Mouse (Mus musculus) stomach, embryonic 16.5 days (tissue): Measurements from ENCODE around the gene Ppp5c. TPM values are rescaled to one million over a fixed set of nuclear protein-coding genes. Genes with fewer than 3 reads are reported as not detected.

Source experiments
- ATAC-seq: fragments of 200-750 bp; cut with Nextera tagmentation; 2 replicates; pipeline ENCODE4 v1.8.0; 2017; ENCODE audit warnings: moderate number of reproducible peaks, moderate TSS enrichment; ENCODE audit not compliant: insufficient read depth, low FRiP score
- H3K27ac ChIP-seq: fragments of 300-500 bp; sonication (generic); 2 replicates; pipeline ENCODE4 v1.5.1; 2014; ENCODE audit warnings: low read length
- H3K27me3 ChIP-seq: fragments of 300-500 bp; sonication (generic); 2 replicates; pipeline ENCODE4 v1.6.1; 2014; ENCODE audit warnings: low read length, control low read depth, mixed read lengths; ENCODE audit not compliant: control insufficient read depth, insufficient read depth
- H3K36me3 ChIP-seq: fragments of 300-500 bp; sonication (generic); 2 replicates; pipeline ENCODE4 v1.6.1; 2014; ENCODE audit warnings: low read length; ENCODE audit not compliant: control insufficient read depth, insufficient read depth
- H3K4me1 ChIP-seq: fragments of 300-500 bp; sonication (generic); 2 replicates; pipeline ENCODE4 v1.6.1; 2014; ENCODE audit warnings: low read length, control low read depth, mixed read lengths; ENCODE audit not compliant: control insufficient read depth, insufficient read depth
- H3K4me2 ChIP-seq: fragments of 300-500 bp; sonication (generic); 2 replicates; pipeline ENCODE4 v1.6.1; 2014; ENCODE audit warnings: low read depth, low read length, mixed read lengths
- H3K4me3 ChIP-seq: fragments of 300-500 bp; sonication (generic); replicated peaks from 2 replicates; pipeline ENCODE4 v1.5.1; 2014; ENCODE audit warnings: mild to moderate bottlenecking, low read length
- H3K9ac ChIP-seq: fragments of 300-500 bp; sonication (generic); 2 replicates; pipeline ENCODE4 v1.6.1; 2014; ENCODE audit warnings: low read length
- H3K9me3 ChIP-seq: fragments of 300-500 bp; sonication (generic); replicated peaks from 2 replicates; pipeline ENCODE4 v1.6.1; 2016; ENCODE audit warnings: low read length, control low read depth; ENCODE audit not compliant: control insufficient read depth
- whole genome bisulfite sequencing: fragments of 180-500 bp; shearing (Covaris S2); extraction: QIAGEN DNeasy Blood & Tissue Kit; methylation state at CpG from one replicate; pipeline ENCODE4 v1.1.7; 2014; 5-methylcytosine and 5-hydroxymethylcytosine counted together
- polyA plus RNA-seq: library from polyadenylated mRNA; unstranded; fragments of >200 nt; fragmentation: Nextera tagmentation; extraction: Ambion mirVana; gene quantifications from 2 replicates; pipeline ENCODE4 v1.2.1, GENCODE M21; 2015

Ppp5c gene
- polyA plus RNA-seq, 1 experiment from 2014 or later = 87.9 TPM

DNA sequence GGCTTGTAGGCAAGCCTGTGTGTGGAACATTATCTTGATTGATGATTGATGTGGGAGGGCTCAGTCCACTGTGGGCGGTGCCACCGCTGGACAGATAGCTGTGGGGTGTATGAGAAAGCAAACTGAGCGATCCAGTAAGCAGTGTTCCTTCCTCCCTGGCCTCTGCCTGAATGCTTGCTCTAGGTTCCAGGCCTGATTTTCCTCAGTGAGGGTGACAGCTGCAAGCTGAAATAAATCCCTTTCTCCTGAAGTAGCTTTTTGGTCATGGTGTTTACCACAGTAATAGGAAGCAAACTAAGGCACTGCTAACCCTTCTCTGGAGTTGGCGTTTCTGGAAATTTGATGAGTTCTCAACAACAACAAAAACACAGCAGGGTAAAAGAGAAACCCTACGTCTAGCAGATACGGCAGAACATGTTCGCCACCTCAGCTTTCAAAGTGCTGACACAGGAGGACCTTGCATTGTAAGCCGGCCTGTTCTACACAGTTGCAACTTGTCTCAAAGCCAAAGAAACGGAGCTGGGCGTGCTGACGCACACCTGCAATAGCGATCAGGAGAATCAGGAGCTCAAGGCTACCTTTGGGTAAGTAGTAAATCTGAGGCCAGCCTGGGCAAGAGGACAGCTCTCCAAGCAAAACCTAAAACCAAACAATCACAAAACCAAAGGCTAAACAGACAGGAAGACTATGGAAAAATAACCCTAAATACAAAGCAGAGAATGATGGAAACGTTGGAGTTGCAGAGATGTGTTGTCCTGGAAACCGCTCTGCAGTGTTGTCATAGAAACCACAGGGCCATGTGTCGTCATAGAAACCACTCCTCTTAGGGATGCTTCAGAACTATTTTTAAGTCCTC is 71.1 kb downstream of the Ppp5c start:
- H3K27ac ChIP-seq = no peak overlapping the region

DNA sequence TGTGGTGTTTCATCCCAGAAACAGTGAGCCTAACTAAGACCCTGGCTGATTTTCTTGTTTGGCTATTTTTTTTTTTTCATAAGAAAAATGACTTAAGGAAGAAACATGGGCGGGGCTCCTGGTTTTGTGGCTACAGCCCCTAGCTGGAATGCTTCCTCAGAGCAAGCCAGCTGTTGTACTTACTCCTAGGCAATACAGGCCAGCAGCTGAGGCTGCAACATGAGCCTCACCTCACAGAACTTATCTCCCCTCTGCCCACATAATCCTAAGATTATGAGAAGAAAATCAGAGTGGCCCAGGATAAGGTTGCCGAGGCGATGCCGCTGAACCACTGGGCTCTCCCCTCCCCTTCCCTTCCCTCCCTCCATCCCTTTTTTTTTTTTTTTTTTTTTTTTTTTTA is 72.0 kb downstream of the Ppp5c start:
- ATAC-seq = no peak
- Histone ChIP-seq H3K4me3 (no peak overlapping the region), H3K4me2 (no peak overlapping the region), H3K27me3 (no peaks in the 10 kb centered on the region), H3K9me3 (no peaks in the 10 kb centered on the region), H3K27ac (no peak overlapping the region), H3K9ac (no peak overlapping the region), H3K36me3 (no peaks in the 10 kb centered on the region), H3K4me1 (no peaks in the 10 kb centered on the region)
- WGBS = 68% methylated on average over 4 of the region's 4 CpGs

More for the DNA sequence above, 71.1 kb downstream of the Ppp5c start:
- H3K36me3 ChIP-seq = no peaks in the 10 kb centered on the region
- no peaks in the 10 kb centered on the region for H3K9me3 ChIP-seq
- H3K27me3 ChIP-seq = no peaks in the 10 kb centered on the region
- no peak overlapping the region for H3K4me3 ChIP-seq
- WGBS = 65% methylated on average over 15 of the region's 15 CpGs
- H3K4me2 ChIP-seq = no peak overlapping the region
- ATAC-seq = no peak
- no peaks in the 10 kb centered on the region for H3K4me1 ChIP-seq
- no peak overlapping the region for H3K9ac ChIP-seq

Other genes with a start within 250 kb of the Ppp5c start
- 43.1 and 46.6 TPM in 2 replicates for gene Slc1a5, start 246.6 kb downstream of the Ppp5c start, polyA plus RNA-seq
- gene Strn4, start 212.0 kb downstream of the Ppp5c start, polyA plus RNA-seq = 68.5 and 80.0 TPM in 2 replicates
- gene Fkrp, start 211.2 kb downstream of the Ppp5c start, polyA plus RNA-seq = 18.1 and 21.4 TPM in 2 replicates
- gene Prkd2, start 185.0 kb downstream of the Ppp5c start, polyA plus RNA-seq = 11.1 and 11.8 TPM in 2 replicates
- gene Dact3, start 152.6 kb downstream of the Ppp5c start, polyA plus RNA-seq = 2.3 TPM in 2 replicates
- 9.7 and 12.0 TPM in 2 replicates for gene Gng8, start 136.1 kb downstream of the Ppp5c start, polyA plus RNA-seq
- 3.0 and 3.2 TPM in 2 replicates for gene Ptgir, start 121.4 kb downstream of the Ppp5c start, polyA plus RNA-seq
- gene Calm3, start 103.8 kb downstream of the Ppp5c start, polyA plus RNA-seq = 120 and 126 TPM in 2 replicates
- gene Pnmal2, start 83.2 kb downstream of the Ppp5c start, polyA plus RNA-seq = 7.8 and 10.2 TPM in 2 replicates
- 3.2 and 3.4 TPM in 2 replicates for gene Pnmal1, start 68.2 kb downstream of the Ppp5c start, polyA plus RNA-seq
- gene Gm42372, start 44.8 kb downstream of the Ppp5c start, polyA plus RNA-seq = 0.25 and 0.35 TPM in 2 replicates
- 40.4 and 45.1 TPM in 2 replicates for gene Ccdc8, start 35.2 kb downstream of the Ppp5c start, polyA plus RNA-seq
- gene Hif3a, start 34.5 kb upstream of the Ppp5c start, polyA plus RNA-seq = 49.6 and 60.1 TPM in 2 replicates
- 0.46 and 0.77 TPM in 2 replicates for gene Psg16, start 46.1 kb upstream of the Ppp5c start, polyA plus RNA-seq
- gene Ceacam3, start 122.4 kb upstream of the Ppp5c start, polyA plus RNA-seq = not detected in 2 replicates
- gene Psg29, start 175.6 kb upstream of the Ppp5c start, polyA plus RNA-seq = not detected in 2 replicates